Mouse (Mus musculus) layer of hippocampus, adult 2 months (tissue): Measurements from ENCODE around the gene Psme2. TPM values are rescaled to one million over a fixed set of nuclear protein-coding genes. Genes with fewer than 3 reads are reported as not detected.

ENCODE experiments used
- DNase-seq, 2 experiments: peaks; one replicate each; pipeline ENCODE4 v3.0.0; 2022; ENCODE audit warnings: low spot score in 2 of 2
- H3K27ac ChIP-seq: fragments of 200-600 bp; 2 replicates; pipeline ENCODE4 v1.8.1; 2022
- H3K4me3 ChIP-seq: fragments of 200-600 bp; 2 replicates; pipeline ENCODE4 v1.8.1; 2022; ENCODE audit warnings: mild to moderate bottlenecking
- CTCF ChIP-seq: fragments of 200-600 bp; conservative IDR thresholded peaks from 2 replicates; pipeline ENCODE4 v1.8.1; 2022; ENCODE audit warnings: antibody characterized with exemption, mild to moderate bottlenecking, moderate library complexity
- total RNA-seq, 2 experiments: library from RNA; stranded (reverse); gene quantifications; 2 replicates each; pipeline ENCODE4 v1.2.3; 2021

Psme2 gene
- total RNA-seq, 2 experiments from 2014 or later, result 45.2 to 60.4 TPM

DNA sequence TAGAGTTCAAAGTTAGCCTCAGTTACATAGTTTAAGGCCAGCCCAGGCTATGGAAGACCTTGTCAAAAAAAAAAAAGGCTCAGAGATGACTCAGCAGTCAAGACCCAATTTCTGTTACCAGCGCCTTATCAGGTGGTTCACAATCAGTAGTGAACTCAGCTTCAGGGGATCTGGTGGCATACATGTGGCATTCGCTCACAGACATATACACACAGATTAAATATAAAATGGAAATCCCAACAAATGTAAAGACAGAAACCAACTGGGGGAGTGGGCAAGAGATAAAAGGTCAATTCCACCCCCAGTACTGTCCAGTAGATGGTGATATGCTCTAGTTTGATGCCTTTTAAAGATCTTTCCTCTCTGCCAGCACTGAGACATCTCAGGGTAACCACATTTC, 4.8 kb downstream of the Psme2 start:
- no peak for DNase-seq
- no peak for TF ChIP-seq CTCF
- no peak overlapping the region for H3K27ac ChIP-seq
- H3K4me3 ChIP-seq, result no peak overlapping the region

DNA sequence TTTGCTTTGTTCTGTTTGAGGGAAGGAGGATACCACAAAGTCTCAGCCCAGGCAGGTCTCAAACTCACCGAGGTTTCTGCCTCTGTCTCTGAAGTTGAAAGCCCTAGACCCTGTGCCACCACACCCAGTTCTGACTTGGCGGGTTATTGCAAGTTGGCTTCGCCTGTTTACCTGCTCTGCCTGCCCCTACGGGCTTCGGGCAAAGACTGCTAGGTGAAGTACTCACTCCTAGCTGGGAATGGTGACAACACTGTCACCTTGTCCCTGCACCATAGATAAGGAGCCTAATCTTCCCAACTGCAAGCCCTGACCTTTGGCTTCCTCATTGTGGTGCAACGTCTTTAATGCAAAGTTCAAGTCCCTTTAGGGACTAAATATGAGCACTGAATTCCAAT, 5.3 kb downstream of the Psme2 start:
- H3K4me3 ChIP-seq, result peak overlapping the region; percentile 84
- DNase-seq, result no peak
- no peak for TF ChIP-seq CTCF
- peak overlapping the region; percentile 93 for H3K27ac ChIP-seq

DNA sequence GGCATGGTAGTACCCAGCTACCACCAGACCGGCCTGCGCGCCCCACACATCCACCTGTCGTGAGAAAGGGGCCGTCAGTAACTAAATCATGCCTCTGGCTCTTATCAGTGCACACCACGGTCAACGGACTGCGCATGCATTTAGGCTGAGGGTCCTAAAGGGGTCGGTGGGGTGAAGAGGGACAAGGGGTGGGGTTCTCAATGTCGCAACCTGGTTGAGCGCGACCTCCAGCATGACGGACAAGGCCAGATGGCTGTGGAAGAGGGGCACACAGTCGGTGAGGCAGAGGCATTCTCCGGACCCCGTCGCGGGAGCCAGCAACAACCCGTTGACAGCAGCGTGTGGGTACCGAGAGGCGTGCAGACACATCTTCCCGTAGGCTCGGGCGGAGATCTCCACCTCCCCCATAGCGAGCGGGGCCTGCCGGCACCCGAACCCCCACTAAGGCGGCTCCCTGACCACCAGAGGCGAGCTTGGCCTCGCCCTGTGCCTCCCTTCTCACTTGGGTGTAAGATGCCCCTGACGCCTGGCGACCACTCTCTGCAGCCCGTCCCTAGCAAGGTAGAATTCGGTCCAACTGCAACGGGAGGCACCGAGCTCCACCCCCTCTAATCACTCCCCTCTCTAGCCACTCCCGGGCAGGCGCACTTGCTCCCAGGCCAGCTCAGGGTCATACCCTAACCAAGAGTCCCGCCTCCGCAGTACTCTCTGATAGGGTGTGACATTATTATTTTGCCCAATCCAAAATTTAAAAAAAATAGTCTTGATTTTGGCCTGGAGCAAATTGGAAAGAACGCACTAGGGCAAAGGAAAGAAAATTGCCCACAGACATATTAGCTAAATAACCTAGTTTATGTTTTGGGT, 6.0 kb downstream of the Psme2 start, which contains the start of gene Emc9:
Gene Emc9 (minus strand): TSS at position 601 of the 864 bp plus-strand sequence.
- H3K4me3 ChIP-seq, result peak within 1 kb of the TSS; percentile 84
- no peak for TF ChIP-seq CTCF
- H3K27ac ChIP-seq, result peak within 1 kb of the TSS; percentile 93
- peak; percentile 61 to 66 for DNase-seq

DNA sequence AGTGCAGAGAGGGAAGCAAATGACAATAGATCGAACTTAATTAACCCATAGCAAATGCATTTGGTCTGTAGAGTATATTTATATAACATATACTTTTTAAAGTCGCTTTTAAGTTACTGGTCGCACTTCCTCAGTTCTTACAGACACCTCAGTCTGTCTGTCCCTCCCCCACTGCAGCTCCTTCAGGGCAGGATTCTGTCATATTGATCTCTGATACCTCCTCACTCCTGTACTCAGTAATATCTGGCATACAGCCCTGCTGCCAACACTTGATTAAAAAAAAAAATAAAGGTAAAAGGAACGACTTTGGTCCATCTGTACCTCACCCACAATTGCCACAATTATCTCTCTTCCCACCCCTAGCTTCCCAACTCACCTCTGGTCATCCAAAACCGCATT, 6.6 kb downstream of the Psme2 start:
- peak overlapping the region; percentile 93 for H3K27ac ChIP-seq
- peak overlapping the region; percentile 84 for H3K4me3 ChIP-seq
- TF ChIP-seq CTCF, result no peak
- no peak for DNase-seq

DNA sequence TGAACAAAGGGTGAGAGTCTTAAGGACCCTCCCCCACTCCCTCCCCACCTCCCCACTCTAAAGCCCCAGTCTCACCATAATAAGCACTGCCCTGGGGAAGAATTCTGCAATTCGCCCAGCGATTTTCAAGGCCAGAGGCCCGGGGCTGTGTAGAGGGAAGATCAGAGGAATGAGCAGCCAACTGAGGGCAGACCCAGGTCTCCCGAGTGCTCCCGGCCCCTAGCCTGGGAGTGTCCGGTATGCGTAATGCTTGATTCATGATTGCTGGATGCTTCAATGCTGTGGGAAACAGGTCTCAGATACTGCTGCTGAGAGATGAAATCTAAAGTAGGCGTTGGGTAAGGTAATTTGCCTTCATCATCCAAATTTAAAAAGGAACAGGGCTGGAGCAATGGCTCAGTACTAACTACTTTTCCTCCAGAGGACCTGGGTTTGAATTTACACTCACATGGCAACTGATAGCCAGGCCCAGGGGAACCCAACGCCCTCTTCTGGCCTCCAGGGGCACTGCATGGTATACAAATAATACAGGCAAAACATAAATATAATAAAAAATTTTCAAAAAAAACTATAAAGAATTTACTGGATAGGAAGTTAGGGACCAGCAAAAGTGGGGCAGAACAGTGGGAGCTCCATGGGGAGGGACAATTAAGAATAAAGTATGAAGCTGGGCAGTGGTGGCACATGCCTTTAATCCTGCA, 8.8 kb downstream of the Psme2 start:
- Histone ChIP-seq H3K27ac (no peak overlapping the region), H3K4me3 (no peak overlapping the region)
- peak; percentile 76 for TF ChIP-seq CTCF
- DNase-seq, result no peak

DNA sequence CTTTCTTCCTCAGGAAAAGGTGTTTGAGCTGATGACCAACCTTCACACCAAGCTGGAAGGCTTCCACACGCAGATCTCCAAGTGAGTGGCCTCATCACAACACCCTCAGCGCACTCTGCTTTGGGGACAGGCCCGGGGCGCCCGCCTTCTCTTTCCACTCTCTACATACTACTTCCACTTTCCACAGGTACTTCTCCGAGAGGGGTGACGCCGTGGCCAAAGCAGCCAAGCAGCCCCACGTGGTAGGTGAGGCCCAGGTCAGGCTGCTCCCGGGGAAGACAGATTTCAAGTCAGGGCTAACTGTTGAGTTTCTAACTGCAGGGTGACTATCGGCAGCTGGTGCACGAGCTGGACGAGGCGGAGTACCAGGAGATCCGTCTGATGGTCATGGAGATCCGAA, 10.2 kb downstream of the Psme2 start:
- Histone ChIP-seq H3K27ac (no peak overlapping the region), H3K4me3 (no peak overlapping the region)
- no peak for DNase-seq
- TF ChIP-seq CTCF, result no peak

DNA sequence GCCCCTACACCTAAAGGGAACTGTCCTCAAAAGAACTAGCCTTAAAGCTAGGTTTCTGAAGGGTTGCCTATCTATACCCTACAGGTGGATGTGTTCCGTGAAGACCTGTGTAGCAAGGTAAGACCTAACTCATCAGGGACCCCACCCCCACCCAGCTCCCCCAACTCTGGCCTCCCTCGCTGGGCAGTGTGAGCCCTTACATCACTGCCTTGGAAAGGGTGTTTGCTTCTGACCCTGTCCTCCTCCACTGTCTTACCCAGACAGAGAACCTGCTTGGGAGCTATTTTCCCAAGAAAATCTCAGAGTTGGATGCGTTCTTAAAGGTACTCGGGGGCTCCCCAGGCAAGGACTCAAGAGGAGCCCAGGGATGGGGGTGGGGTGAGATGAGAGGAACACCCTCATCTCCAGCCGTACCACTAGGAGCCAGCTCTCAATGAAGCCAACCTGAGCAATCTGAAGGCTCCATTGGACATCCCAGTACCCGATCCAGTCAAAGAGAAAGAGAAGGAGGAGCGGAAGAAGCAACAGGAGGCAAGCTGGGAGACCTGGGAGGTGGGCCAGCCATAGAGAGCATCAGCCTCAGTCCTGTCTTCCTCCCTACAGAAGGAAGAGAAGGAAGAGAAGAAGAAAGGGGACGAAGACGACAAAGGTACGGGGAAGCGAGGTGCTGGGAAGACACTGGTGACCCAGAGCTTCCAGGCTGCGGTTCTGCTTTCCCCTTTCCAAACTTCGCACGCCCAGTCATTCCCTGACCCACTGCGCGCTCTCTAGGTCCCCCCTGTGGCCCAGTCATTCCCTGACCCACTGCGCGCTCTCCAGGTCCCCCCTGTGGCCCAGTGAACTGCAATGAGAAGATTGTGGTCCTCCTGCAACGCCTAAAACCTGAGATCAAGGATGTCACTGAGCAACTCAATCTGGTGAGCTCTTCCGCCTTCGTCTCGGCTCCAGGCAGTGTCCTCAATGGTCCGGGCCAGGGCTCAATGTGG, 11.1 kb downstream of the Psme2 start:
- Histone ChIP-seq H3K4me3 (no peak overlapping the region), H3K27ac (no peak overlapping the region)
- no peak for DNase-seq
- no peak for TF ChIP-seq CTCF

DNA sequence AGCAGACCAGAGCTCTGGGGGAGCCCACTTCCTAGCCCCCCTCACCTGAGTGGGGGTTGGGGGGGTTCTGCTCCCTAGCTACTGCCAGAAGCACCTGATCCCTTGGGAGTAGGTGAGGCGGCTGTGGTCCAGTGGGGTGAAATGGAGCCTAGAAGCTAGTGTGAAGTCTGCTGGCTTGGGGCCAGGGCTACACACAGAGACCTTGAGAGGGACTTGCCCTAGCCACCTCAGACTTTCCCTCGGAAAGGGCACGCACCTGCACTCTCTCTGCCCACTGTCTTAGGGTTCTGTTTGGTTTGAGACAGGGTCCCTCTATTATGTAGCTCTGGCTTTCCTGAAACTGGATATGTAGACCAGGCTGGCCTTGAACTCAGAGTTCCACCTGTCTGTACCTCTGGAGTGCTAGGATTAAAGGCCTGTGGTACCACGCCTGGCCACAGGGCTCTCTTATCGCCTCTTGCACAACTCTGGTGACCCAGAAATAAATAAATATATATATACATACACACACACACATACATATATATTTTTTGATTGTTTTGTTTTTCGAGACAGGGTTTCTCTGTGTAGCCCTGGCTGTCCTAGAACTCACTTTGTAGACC, 12.1 kb downstream of the Psme2 start:
- H3K27ac ChIP-seq, result peak overlapping the region; percentile 87
- peak overlapping the region; percentile 66 for H3K4me3 ChIP-seq
- DNase-seq, result no peak

DNA sequence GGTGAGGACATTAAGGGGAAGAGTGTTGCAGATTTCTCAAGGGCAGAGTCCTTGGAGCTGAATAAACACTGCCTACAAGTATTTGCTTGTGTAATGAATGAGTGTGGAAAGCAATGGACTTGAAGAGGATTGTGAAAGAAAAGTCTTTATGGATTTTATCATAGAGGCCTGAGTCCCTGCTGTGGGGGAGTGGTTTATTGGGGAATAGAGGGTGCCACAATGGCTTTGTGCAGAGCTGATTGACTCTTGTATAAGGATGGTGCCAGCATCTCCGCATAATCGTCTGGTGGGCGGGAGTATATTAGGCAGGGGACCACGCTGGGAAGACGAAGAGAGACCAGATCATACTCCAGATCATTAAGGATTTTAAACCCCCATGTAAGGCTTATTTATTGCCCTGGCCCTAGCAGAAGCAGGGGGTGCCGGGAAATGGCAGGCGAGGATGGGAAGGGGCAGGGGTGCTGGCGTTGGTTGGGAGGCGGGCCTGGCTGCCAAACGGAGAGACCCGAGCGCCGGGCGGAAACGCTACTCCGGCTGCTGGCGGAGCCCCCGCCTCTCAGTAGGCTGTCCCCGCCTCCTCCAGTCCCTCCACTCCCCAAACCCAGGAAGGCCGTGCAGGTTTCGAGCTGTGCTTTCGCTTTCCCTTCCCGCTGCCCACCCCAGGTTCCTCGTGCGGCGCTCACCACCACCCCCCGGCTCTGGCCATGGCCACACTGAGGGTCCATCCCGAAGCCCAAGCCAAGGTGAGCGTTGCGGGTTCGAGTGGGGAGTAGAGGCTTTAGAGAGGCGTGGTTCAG, 12.8 kb downstream of the Psme2 start, which contains the start of gene Psme1:
Gene Psme1 (plus strand): TSS at position 253 of the 797 bp plus-strand sequence.
- Histone ChIP-seq H3K27ac (peak within 1 kb of the TSS; percentile 87), H3K4me3 (peak within 1 kb of the TSS; percentile 66)
- no peak for TF ChIP-seq CTCF
- DNase-seq, result peak; percentile 63 to 66

More for the DNA sequence above, 12.1 kb downstream of the Psme2 start:
- TF ChIP-seq CTCF, result peak; percentile 17; the same call in 1 of the 2 replicates

DNA sequence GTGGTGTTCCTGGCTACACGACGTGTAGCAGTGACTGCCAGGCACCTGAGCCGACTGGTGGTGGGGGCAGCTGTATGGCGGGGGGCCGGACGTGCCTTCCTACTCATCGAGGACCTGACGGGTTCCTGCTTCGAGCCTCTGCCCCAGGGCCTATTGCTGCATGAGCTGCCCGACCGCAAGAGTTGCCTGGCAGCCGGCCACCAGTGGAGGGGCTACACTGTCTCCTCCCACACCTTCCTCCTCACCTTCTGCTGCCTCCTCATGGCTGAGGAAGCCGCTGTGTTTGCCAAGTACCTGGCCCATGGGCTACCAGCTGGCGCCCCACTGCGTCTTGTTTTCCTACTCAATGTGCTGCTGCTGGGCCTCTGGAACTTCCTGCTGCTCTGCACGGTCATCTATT, 14.5 kb downstream of the Psme2 start:
- no peak for DNase-seq
- TF ChIP-seq CTCF, result no peak

DNA sequence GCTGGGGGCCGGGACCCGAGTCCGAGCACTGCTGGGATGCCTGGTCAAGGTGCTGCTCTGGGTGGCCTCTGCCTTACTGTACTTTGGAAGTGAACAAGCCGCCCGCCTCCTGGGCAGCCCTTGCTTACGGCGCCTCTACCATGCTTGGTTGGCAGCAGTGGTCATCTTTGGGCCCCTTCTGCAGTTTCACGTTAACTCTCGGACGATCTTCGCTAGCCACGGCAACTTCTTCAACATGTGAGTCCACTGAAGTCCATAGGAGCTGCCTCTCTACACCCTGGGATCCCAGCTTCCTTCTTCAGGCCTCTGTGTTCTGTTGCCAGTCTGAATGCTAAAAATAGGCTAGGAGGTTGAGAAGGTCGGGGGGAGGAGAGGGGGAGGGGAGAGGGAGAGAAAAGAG, 15.2 kb downstream of the Psme2 start:
- no peak for DNase-seq
- Histone ChIP-seq H3K4me3 (no peak overlapping the region), H3K27ac (no peak overlapping the region)
- TF ChIP-seq CTCF, result no peak

More for the DNA sequence above, 14.5 kb downstream of the Psme2 start:
- no peak overlapping the region for H3K27ac ChIP-seq
- H3K4me3 ChIP-seq, result no peak overlapping the region
